Mouse (Mus musculus) small intestine, adult 2 months (tissue): ENCODE data around the gene Map3k21. TPM values are rescaled to one million over a fixed set of nuclear protein-coding genes. Genes with fewer than 3 reads are reported as not detected.

Source experiments
- H3K27ac ChIP-seq: fragments of 200-500 bp; 2 replicates; pipeline ENCODE4 v1.5.1; 2012; ENCODE audit warnings: low read depth, low read length, control low read depth, inconsistent platforms; ENCODE audit not compliant: insufficient read depth
- H3K27me3 ChIP-seq: fragments of 200-500 bp; 2 replicates; pipeline ENCODE4 v1.6.1; 2012; ENCODE audit warnings: mild to moderate bottlenecking, moderate library complexity, low read length, inconsistent platforms; ENCODE audit not compliant: control insufficient read depth, insufficient read depth
- H3K36me3 ChIP-seq: fragments of 200-500 bp; 2 replicates; pipeline ENCODE4 v1.6.1; 2012; ENCODE audit warnings: mild to moderate bottlenecking, low read length, control low read depth, inconsistent platforms; ENCODE audit not compliant: control insufficient read depth, insufficient read depth
- H3K4me1 ChIP-seq: fragments of 200-500 bp; 2 replicates; pipeline ENCODE4 v1.6.1; 2012; ENCODE audit warnings: low read length, inconsistent platforms, mixed read lengths; ENCODE audit not compliant: control insufficient read depth, insufficient read depth, insufficient read length
- H3K4me3 ChIP-seq: fragments of 200-500 bp; 2 replicates; pipeline ENCODE4 v1.5.1; 2012; ENCODE audit warnings: low read depth, mild to moderate bottlenecking, control low read depth, inconsistent platforms, low read length, moderate library complexity
- CTCF ChIP-seq: fragments of 200-500 bp; IDR thresholded peaks from 2 replicates; pipeline ENCODE4 v1.5.1; 2012; ENCODE audit warnings: low read depth, mild to moderate bottlenecking, control low read depth, inconsistent platforms, low read length, moderate library complexity, mixed read lengths; ENCODE audit not compliant: insufficient replicate concordance, insufficient read length; ENCODE audit errors: extremely low read depth
- POLR2A ChIP-seq: fragments of 200-500 bp; IDR thresholded peaks from 2 replicates; pipeline ENCODE4 v1.6.1; 2012; ENCODE audit warnings: low read depth, mild to moderate bottlenecking, control low read depth, inconsistent platforms, low read length, moderate library complexity
- WGBS: fragments of 180-500 bp; shearing (Covaris S2); methylation state at CpG from one replicate; pipeline ENCODE4 v1.1.7; 2018; 5-methylcytosine and 5-hydroxymethylcytosine counted together
- polyA plus RNA-seq: library from polyadenylated mRNA; depleted of rRNA; stranded (reverse); fragments of >200 nt; gene quantifications from 2 replicates; pipeline ENCODE4 v1.2.3, GENCODE M21; 2012; rRNA removed

Gene Map3k21
- polyA plus RNA-seq, 1 experiment: 14.5 TPM

GRCm38 (mm10) chr8:125987996-125988395 is 77.7 kb downstream of the Map3k21 start:
- 61% methylated on average over 2 of the region's 2 CpGs for WGBS
- H3K4me1 ChIP-seq: no peaks in the 10 kb centered on the region
- no peak overlapping the region for H3K4me3 ChIP-seq
- no peaks in the 10 kb centered on the region for H3K27me3 ChIP-seq
- no peak for TF ChIP-seq CTCF
- no peak for TF ChIP-seq POLR2A
- H3K36me3 ChIP-seq: no peaks in the 10 kb centered on the region
- no peak overlapping the region for H3K27ac ChIP-seq

- Histone ChIP-seq H3K27ac (no peak overlapping the region), H3K4me3 (no peak overlapping the region), H3K36me3 (no peaks in the 10 kb centered on the region), H3K4me1 (peaks cover 3% of the 10 kb centered on the region; the same call in 1 of the 2 replicates), H3K27me3 (no peaks in the 10 kb centered on the region)
- 77% methylated on average over 9 of the region's 9 CpGs for WGBS
- TF ChIP-seq CTCF (no peak), POLR2A (no peak)
Measured at GRCm38 (mm10) chr8:125993636-125994035, 83.4 kb downstream of the Map3k21 start.

- TF ChIP-seq CTCF: no peak
- peak within 1 kb of the TSS; percentile 90 for H3K27ac ChIP-seq
- no peaks in the 10 kb centered on the region for H3K36me3 ChIP-seq
- H3K4me1 ChIP-seq: peaks cover 11% of the 10 kb centered on the region; the same call in 1 of the 2 replicates
- H3K27me3 ChIP-seq: no peaks in the 10 kb centered on the region
- 1% methylated on average over 73 of the region's 73 CpGs for WGBS
- peak within 1 kb of the TSS; percentile 92 for H3K4me3 ChIP-seq
Measured at GRCm38 (mm10) chr8:125995101-125995986, 85.1 kb downstream of the Map3k21 start, which contains the start of gene Kcnk1. Gene Kcnk1, plus strand, starts transcription at chr8:125995170.

GRCm38 (mm10) chr8:125996031-125996839 is 86.0 kb downstream of the Map3k21 start:
- Histone ChIP-seq H3K4me1 (peaks cover 14% of the 10 kb centered on the region; the same call in 1 of the 2 replicates), H3K4me3 (peak overlapping the region; percentile 92), H3K27ac (peak overlapping the region; percentile 90), H3K27me3 (no peaks in the 10 kb centered on the region), H3K36me3 (no peaks in the 10 kb centered on the region)
- TF ChIP-seq CTCF (no peak), POLR2A (no peak)
- 11% methylated on average over 14 of the region's 14 CpGs for WGBS

GRCm38 (mm10) chr8:125996980-125997379 is 86.7 kb downstream of the Map3k21 start:
- peak overlapping the region; percentile 37 for H3K4me3 ChIP-seq
- H3K36me3 ChIP-seq: no peaks in the 10 kb centered on the region
- WGBS: 20% methylated on average over 6 of the region's 6 CpGs
- TF ChIP-seq CTCF (no peak), POLR2A (no peak)
- H3K27ac ChIP-seq: peak overlapping the region; percentile 90
- peaks cover 14% of the 10 kb centered on the region; the same call in 1 of the 2 replicates for H3K4me1 ChIP-seq
- no peaks in the 10 kb centered on the region for H3K27me3 ChIP-seq

Other genes starting within 250 kb of the Map3k21 start
- gene Map10, start 240.6 kb upstream of the Map3k21 start, polyA plus RNA-seq: 0.70 and 0.93 TPM in 2 replicates
- 11.7 and 18.9 TPM in 2 replicates for gene Ntpcr, start 180.5 kb upstream of the Map3k21 start, polyA plus RNA-seq
- 0.08 and 0.39 TPM in 2 replicates for gene Pcnx2, start 12.1 kb upstream of the Map3k21 start, polyA plus RNA-seq
- gene Kcnk1, start 84.7 kb downstream of the Map3k21 start, polyA plus RNA-seq: 30.0 and 40.5 TPM in 2 replicates